Mouse (Mus musculus) mature B cell (primary cell): ENCODE data around the gene Rnf34.

Source experiments
- in situ Hi-C: fragments of 300-500 bp; cut with MboI; formaldehyde crosslinking; loops from 2 replicates; pipeline ENCODE4 v1.14.3; 2019

The Rnf34 gene

GRCm38 (mm10) chr5:122849521-122850318 is at the start of gene Rnf34:
TSS of gene Rnf34 (plus strand) at chr5:122850048.
- in situ Hi-C loops: no loop called here

- in situ Hi-C loops: no loop called here
Measured at GRCm38 (mm10) chr5:122800345-122801010, 49.4 kb upstream of the Rnf34 start.

DNA sequence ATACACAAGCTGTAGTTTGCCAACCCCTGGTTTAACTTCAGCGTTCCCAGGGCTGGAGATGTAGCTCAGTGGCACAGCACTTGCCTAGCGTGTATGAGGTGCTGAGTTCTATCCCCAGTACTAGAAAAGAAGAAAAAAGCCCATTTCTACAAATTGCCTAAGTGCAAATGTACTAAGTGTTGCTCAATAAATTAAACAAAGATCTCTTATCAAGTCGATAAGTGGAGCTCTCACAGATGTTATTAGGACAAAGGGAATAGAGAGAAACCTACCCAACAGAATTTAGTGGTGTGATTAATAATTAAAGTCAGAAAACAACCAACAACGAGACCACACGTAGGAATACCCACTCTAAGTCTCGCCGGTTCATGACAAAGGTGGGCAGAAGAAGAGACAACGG is 48.2 kb upstream of the Rnf34 start:
- in situ Hi-C loops: no loop called here

DNA sequence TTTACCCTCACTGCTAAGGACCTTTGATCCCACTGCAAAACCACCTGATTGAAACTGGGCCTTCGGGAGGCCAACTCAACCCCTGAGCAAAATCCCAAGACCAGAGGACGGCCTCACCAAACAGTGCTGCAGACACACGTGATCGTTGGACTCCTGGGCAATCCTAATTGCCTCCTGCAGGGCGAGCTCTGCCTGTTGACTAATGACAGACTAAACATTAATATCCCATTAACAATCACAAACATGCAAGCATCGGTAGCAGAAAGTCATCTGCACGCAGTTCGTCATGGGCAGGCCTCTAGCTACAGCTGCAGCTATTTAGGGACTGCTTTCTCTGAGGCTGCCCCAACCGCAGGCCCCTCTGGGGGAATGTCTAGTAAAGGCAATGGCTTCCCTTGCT is 47.1 kb upstream of the Rnf34 start:
- in situ Hi-C loops: no loop called here

- in situ Hi-C loops: no loop called here
Measured at GRCm38 (mm10) chr5:122805503-122805902, 44.3 kb upstream of the Rnf34 start.

- in situ Hi-C loops: no loop called here
Measured at GRCm38 (mm10) chr5:122811364-122812079, 38.3 kb upstream of the Rnf34 start.

GRCm38 (mm10) chr5:122812699-122813098 is 37.1 kb upstream of the Rnf34 start:
- in situ Hi-C loops: no loop called here

- in situ Hi-C loops: no loop called here
Measured at GRCm38 (mm10) chr5:122820777-122821523, 28.9 kb upstream of the Rnf34 start, which contains the start of gene Anapc5. TSS of gene Anapc5 (minus strand) at chr5:122821339.

DNA sequence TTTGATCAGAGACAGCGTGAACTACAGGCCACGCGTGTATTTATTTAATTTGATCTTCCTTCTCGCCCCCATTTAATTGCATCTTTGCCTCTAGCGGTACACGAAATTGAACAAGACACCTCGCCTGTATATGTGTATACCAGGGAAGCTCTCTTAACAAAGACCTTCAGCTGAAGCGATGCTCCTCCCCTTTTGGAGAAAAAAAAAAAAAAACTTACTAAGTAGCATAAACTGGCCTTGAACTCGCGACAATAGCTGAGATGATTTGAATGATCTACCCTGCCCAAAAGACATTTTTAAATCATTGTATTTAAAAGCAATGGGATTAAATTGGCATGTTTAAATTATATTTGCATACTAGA is 28.3 kb upstream of the Rnf34 start:
- in situ Hi-C loops: no loop called here

DNA sequence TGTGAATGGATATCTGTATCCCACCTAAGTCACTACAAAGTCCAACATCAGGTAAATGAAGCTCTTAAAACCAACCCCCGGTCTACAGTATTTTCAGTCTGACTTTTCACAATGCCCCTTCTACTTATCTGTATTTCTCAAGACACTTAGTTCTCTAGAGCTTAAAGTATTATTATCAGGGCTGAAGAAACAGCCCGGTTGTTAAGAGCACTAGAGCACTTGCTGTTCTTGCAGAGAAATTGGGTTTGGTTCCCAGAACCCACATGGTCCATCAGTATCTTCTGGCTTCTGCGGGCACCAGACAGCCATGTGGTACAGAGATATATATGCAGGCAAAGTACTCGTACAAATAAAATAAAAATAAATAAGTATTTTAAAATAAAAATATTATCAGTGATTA is 27.4 kb upstream of the Rnf34 start:
- in situ Hi-C loops: no loop called here

- in situ Hi-C loops: no loop called here
Measured at GRCm38 (mm10) chr5:122823976-122824375, 25.9 kb upstream of the Rnf34 start.

DNA sequence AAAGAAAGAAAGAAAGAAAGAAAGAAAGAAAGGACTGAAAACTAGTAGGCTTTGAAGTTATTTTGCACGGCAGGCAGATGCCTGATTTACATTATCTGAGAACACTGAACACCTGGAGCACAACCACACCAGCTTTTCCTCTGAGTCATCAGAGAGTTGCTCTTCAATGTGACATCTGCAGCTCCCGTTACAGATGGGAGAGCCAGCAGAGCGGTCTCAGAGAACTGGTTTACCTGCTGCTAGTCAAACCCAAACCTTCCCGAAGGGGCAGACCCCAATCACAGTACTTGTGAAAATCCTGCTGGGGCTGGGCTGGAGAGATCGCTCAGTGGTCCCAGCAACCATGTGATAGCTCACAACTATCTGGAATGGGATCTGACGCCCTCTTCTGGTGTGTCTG is 25.4 kb upstream of the Rnf34 start:
- in situ Hi-C loops: no loop called here

GRCm38 (mm10) chr5:122825099-122825498 is 24.7 kb upstream of the Rnf34 start:
- in situ Hi-C loops: no loop called here

- in situ Hi-C loops: no loop called here
Measured at GRCm38 (mm10) chr5:122832536-122832935, 17.3 kb upstream of the Rnf34 start.

DNA sequence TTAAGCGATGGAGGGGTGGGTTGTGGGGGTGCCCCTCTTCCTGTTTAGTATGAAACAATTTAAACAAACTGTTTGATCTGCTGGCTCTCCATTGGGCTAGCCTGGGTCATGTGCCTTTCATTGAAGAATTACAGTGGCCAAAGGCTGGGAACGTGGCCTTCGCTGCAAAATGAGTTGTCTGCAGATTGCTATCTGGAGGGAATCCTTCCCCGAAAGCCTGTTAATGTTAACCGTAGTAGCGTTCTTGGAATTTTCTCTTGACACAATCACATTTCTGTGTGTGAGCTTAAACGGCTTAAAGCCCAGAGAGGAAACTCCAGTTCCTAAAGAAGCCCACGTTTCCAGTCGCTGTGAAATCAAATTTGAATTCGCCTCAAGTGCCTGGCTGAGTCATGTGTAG is 16.9 kb upstream of the Rnf34 start:
- in situ Hi-C loops: no loop called here

GRCm38 (mm10) chr5:122841126-122841525 is 8.7 kb upstream of the Rnf34 start:
- in situ Hi-C loops: no loop called here

DNA sequence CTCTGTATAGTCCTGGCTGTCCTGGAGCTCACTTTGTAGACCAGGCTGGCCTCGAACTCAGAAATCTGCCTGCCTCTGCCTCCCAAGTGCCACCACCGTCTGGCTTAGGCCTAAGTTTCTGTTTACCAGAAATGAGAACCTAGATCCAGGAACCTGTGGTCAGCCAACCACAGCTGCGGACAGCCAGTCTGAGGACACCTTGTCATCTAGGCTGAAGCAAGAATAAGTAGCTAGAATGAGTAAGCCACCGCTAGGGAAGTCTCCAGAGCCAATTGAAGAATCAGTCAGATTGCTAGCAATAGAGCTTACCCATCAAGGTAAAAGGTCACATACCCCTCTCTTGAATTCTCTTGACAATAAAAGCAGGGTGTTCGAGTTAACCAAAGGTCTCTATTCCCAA is 6.0 kb upstream of the Rnf34 start:
- in situ Hi-C loops: no loop called here

GRCm38 (mm10) chr5:122850319-122851002 is 613 bp downstream of the Rnf34 start:
- in situ Hi-C loops: no loop called here

DNA sequence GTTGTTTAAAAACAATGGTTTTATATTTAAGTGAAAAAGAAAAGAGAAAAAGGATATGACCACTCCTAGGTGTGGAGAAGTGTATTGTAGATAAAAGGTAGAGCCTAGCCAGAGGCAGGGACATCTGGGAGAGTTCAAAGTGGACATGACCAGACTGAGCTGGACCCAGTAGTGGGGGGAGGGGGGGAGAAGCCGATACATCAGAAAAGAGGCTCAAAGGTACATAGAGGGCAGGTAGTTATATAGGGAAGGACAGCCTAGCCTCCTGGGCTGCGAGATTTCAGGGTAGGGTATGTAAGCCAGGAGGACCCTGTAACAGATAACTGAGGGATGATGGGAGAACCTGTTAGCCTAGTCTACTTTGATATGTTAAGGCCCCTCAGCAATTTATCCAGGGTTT is 2.8 kb downstream of the Rnf34 start:
- in situ Hi-C loops: no loop called here

GRCm38 (mm10) chr5:122855858-122856257 is 6.0 kb downstream of the Rnf34 start:
- in situ Hi-C loops: no loop called here

- in situ Hi-C loops: no loop called here
Measured at GRCm38 (mm10) chr5:122863053-122863452, 13.2 kb downstream of the Rnf34 start.

- in situ Hi-C loops: no loop called here
Measured at GRCm38 (mm10) chr5:122872626-122873025, 22.8 kb downstream of the Rnf34 start.
